In the genomic region with DNA sequence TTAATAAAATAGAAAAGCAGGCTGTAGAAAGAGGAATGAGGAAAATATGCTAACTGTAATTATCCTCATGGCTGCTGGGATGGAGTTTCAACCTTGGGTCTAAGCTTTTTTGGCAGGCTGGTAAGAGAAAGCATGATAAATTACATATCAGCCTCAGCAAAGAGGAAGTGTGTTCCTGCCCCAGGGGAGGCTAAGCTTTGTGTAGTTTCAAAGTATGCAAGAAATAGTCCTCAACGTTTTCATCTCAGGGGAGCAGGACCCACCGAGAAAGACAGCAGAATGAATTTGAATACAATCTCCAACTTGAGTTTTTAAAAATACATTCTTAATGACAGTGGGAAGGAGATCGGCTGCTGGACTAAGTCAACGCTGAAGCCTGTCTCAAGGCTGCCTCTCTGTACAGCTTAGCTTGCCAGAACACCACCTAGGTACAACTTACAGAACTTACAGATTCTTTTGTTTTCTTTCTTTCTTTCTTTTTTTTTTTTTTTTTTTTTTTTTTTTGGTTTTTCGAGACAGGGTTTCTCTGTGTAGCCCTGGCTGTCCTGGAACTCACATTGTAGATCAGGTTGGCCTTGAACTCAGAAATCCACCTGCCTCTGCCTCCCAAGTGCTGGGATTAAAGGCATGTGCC, we compare ENCODE assay signal across 17 mouse cellular contexts.
A peak's percentile ranks its signal among the peaks of the same experiment; 100 is the strongest.
DNase-seq lines count a peak whose midpoint lies in the region; ATAC-seq and TF ChIP-seq lines count a peak whose summit lies in the region.
"Had no signal": no experiment of that assay in that cellular context is flagged by ENCODE, and none has a peak within 500 bp of the region (broad histone marks: within the 10 kb centered on the region; RNA-seq: fewer than 3 reads in every experiment).

No protein-coding gene starts in this region.

- H3K27me3 ChIP-seq in kidney, postnatal 0 days (ENCODE audit: insufficient read depth, low read length) = no peaks in the 10 kb centered on the region
- no peaks in the 10 kb centered on the region for H3K27me3 ChIP-seq in spleen, adult 2 months (ENCODE audit: control insufficient read depth, insufficient read depth, low read length)
- H3K27me3 ChIP-seq in midbrain, embryonic 11.5 days (ENCODE audit: control insufficient read depth, insufficient read depth, low read length) = no peaks in the 10 kb centered on the region
- H3K27me3 ChIP-seq: embryonic facial prominence, embryonic 12.5 days; kidney, embryonic 15.5 days; liver, embryonic 12.5 days; lung, embryonic 15.5 days had no signal

- no peak overlapping the region for H3K9ac ChIP-seq in kidney, postnatal 0 days (ENCODE audit: low read depth, low read length)
- H3K9ac ChIP-seq in ES-E14 (ENCODE audit: insufficient read depth, low read depth, low read length, poor library complexity, severe bottlenecking) = no peak overlapping the region
- H3K9ac ChIP-seq in midbrain, embryonic 11.5 days (ENCODE audit: low read length) = no peak overlapping the region
- H3K9ac ChIP-seq: embryonic facial prominence, embryonic 12.5 days; forebrain, postnatal 0 days; kidney, embryonic 15.5 days; liver, embryonic 12.5 days; lung, embryonic 15.5 days had no signal

- 48% methylated on average over 4 of the region's 5 CpGs for WGBS in kidney, postnatal 0 days
- 13% methylated on average over 4 of the region's 5 CpGs for WGBS in spleen, adult 2 months
- WGBS in midbrain, embryonic 11.5 days = 84% methylated on average over 5 of the region's 5 CpGs

- no peaks in the 10 kb centered on the region for H3K9me3 ChIP-seq in kidney, postnatal 0 days (replicated peaks; ENCODE audit: low read length)
- H3K9me3 ChIP-seq in ES-E14 (ENCODE audit: control insufficient read depth, insufficient read depth, low read depth, low read length) = no peaks in the 10 kb centered on the region
- no peaks in the 10 kb centered on the region for H3K9me3 ChIP-seq in midbrain, embryonic 11.5 days (ENCODE audit: control insufficient read depth, low read length)
- H3K9me3 ChIP-seq: embryonic facial prominence, embryonic 12.5 days; kidney, embryonic 15.5 days; limb, embryonic 10.5 days; liver, embryonic 12.5 days; lung, embryonic 15.5 days had no signal

- no peak for TF ChIP-seq CTCF in kidney, postnatal 0 days (IDR thresholded peaks at IDR 0.05; ENCODE audit: low read depth)
- no peak for TF ChIP-seq CTCF in spleen, adult 2 months (IDR thresholded peaks at IDR 0.05; ENCODE audit: extremely low read depth, insufficient read depth, insufficient read length, insufficient replicate concordance)

- no peak overlapping the region for H3K4me2 ChIP-seq in kidney, postnatal 0 days (ENCODE audit: low read length)
- H3K4me2 ChIP-seq in midbrain, embryonic 11.5 days = no peak overlapping the region
- H3K4me2 ChIP-seq: embryonic facial prominence, embryonic 12.5 days; kidney, embryonic 15.5 days; liver, embryonic 12.5 days; lung, embryonic 15.5 days had no signal

- peak; percentile 18 for DNase-seq in kidney, postnatal 0 days (ENCODE audit: low spot score)
- DNase-seq in kidney, postnatal 25 days = no peak
- no peak for DNase-seq in ES-E14 (ENCODE audit: low read depth, low spot score)
- peak; percentile 22 to 46 for DNase-seq in spleen, adult 2 months (ENCODE audit: low read depth in 1 of 2, low spot score in 2 of 2)
- DNase-seq in midbrain, embryonic 11.5 days (ENCODE audit: low spot score, missing footprints) = no peak
- DNase-seq: cerebellum, postnatal 25 days; forebrain, postnatal 0 days; heart, postnatal 4 days; right cerebral cortex, postnatal 14 days had no signal

- no peak for TF ChIP-seq POLR2A in spleen, adult 2 months (IDR thresholded peaks at IDR 0.05; ENCODE audit: low read depth, low read length)

- no peak overlapping the region for H3K4me3 ChIP-seq in kidney, postnatal 0 days (replicated peaks; ENCODE audit: low read depth, low read length)
- H3K4me3 ChIP-seq in ES-E14 (ENCODE audit: insufficient read depth in 1 of 2, low read depth in 1 of 2, low read length in 2 of 2, poor library complexity in 1 of 2, severe bottlenecking in 1 of 2) = no peak overlapping the region
- no peak overlapping the region for H3K4me3 ChIP-seq in spleen, adult 2 months (ENCODE audit: extremely low read depth, insufficient read depth, insufficient read length)
- no peak overlapping the region for H3K4me3 ChIP-seq in midbrain, embryonic 11.5 days (ENCODE audit: low read depth, low read length)
- H3K4me3 ChIP-seq: embryonic facial prominence, embryonic 12.5 days; kidney, embryonic 15.5 days; left cerebral cortex, adult 2 months; limb, embryonic 10.5 days; liver, embryonic 12.5 days; lung, embryonic 15.5 days had no signal

- no peak for ATAC-seq in kidney, postnatal 0 days (replicated peaks; ENCODE audit: low FRiP score, low read depth)
- ATAC-seq in granulocyte monocyte progenitor cell, adult 5-6 weeks (replicated peaks; ENCODE audit: poor library complexity, severe bottlenecking) = peak; percentile 46; the same call in 1 of the 2 replicates
- ATAC-seq in midbrain, embryonic 11.5 days (ENCODE audit: low FRiP score) = no peak
- no peak for ATAC-seq in cerebellum, adult (ENCODE audit: insufficient number of reproducible peaks, low FRiP score, low TSS enrichment)
- ATAC-seq: forebrain, postnatal 0 days; liver, embryonic 12.5 days had no signal

- H3K36me3 ChIP-seq in kidney, postnatal 0 days (ENCODE audit: insufficient read depth, low read length) = no peaks in the 10 kb centered on the region
- H3K36me3 ChIP-seq in ES-E14 (ENCODE audit: control insufficient read depth, insufficient read depth, low read length, poor library complexity, severe bottlenecking) = no peaks in the 10 kb centered on the region
- H3K36me3 ChIP-seq in spleen, adult 2 months (ENCODE audit: control insufficient read depth, insufficient read depth, low read length) = no peaks in the 10 kb centered on the region
- no peaks in the 10 kb centered on the region for H3K36me3 ChIP-seq in midbrain, embryonic 11.5 days (ENCODE audit: control insufficient read depth, insufficient read depth, low read length)
- H3K36me3 ChIP-seq: embryonic facial prominence, embryonic 12.5 days; kidney, embryonic 15.5 days; limb, embryonic 10.5 days; liver, embryonic 12.5 days; lung, embryonic 15.5 days had no signal

- no peaks in the 10 kb centered on the region for H3K4me1 ChIP-seq in kidney, postnatal 0 days (replicated peaks; ENCODE audit: insufficient read depth, low read length)
- no peaks in the 10 kb centered on the region for H3K4me1 ChIP-seq in ES-E14 (ENCODE audit: control insufficient read depth in 2 of 2, insufficient read depth in 2 of 2, low read length in 2 of 2, poor library complexity in 1 of 2)
- peaks cover 5% of the 10 kb centered on the region; the same call in 1 of the 2 replicates for H3K4me1 ChIP-seq in spleen, adult 2 months (ENCODE audit: control insufficient read depth, insufficient read depth, insufficient read length)
- no peaks in the 10 kb centered on the region for H3K4me1 ChIP-seq in midbrain, embryonic 11.5 days (ENCODE audit: control insufficient read depth, insufficient read depth, low read length)
- H3K4me1 ChIP-seq: embryonic facial prominence, embryonic 12.5 days; kidney, embryonic 15.5 days; limb, embryonic 10.5 days; lung, embryonic 15.5 days had no signal

- in situ Hi-C loops in ES-E14 (cut with MboI; ENCODE audit: low sequenced_read_pairs in 2 of 2, unreplicated experiment in 2 of 2) = no loop called here

- no peak overlapping the region for H3K27ac ChIP-seq in kidney, postnatal 0 days
- H3K27ac ChIP-seq in ES-E14 (ENCODE audit: insufficient read depth, low read depth, low read length, poor library complexity, severe bottlenecking) = no peak overlapping the region
- no peak overlapping the region for H3K27ac ChIP-seq in spleen, adult 2 months (ENCODE audit: insufficient read depth, low read length)
- H3K27ac ChIP-seq in midbrain, embryonic 11.5 days (ENCODE audit: low read depth, low read length) = no peak overlapping the region
- H3K27ac ChIP-seq: embryonic facial prominence, embryonic 12.5 days; kidney, embryonic 15.5 days; left cerebral cortex, adult 2 months; limb, embryonic 10.5 days; liver, embryonic 12.5 days; lung, embryonic 15.5 days had no signal

TF ChIP-seq in ES-E14, 5 proteins besides CTCF, POLR2A, EP300 and RAD21:
- TF ChIP-seq CHD2 (IDR thresholded peaks at IDR 0.05; ENCODE audit: low read depth, low read length) (no peak), ZNF384 (IDR thresholded peaks at IDR 0.05; ENCODE audit: low read depth, low read length) (peak; percentile 84), HCFC1 (IDR thresholded peaks at IDR 0.05; ENCODE audit: borderline replicate concordance, insufficient read depth, low read length) (no peak)

Comparison
In these comparisons a context has a peak if more than half of its experiments do, and no peak if none do; other contexts are left out.
1. DNase-seq: peak in kidney, postnatal 0 days (single experiment) and spleen, adult 2 months (2 of 2); none in kidney, postnatal 25 days (0 of 2), ES-E14 (single experiment) and midbrain, embryonic 11.5 days (single experiment).